Mouse (Mus musculus) midbrain, embryonic 11.5 days (tissue): ENCODE data around the gene Cfap298. TPM values are rescaled to one million over a fixed set of nuclear protein-coding genes. Genes with fewer than 3 reads are reported as not detected.
A peak's percentile ranks its signal among the peaks of the same experiment; 100 is the strongest.

Experiments used
- ATAC-seq: fragments of 200-750 bp; cut with Nextera tagmentation; 2 replicates; pipeline ENCODE4 v1.8.0; 2017; ENCODE audit warnings: moderate TSS enrichment, moderate library complexity; ENCODE audit not compliant: low FRiP score
- DNase-seq: peaks from one replicate; pipeline ENCODE4 v3.0.0; 2015; ENCODE audit warnings: low spot score; ENCODE audit errors: missing footprints
- H3K27ac ChIP-seq: fragments of 300-500 bp; sonication (generic); 2 replicates; pipeline ENCODE4 v1.5.1; 2014; ENCODE audit warnings: low read depth, low read length
- H3K27me3 ChIP-seq: fragments of 300-500 bp; sonication (generic); 2 replicates; pipeline ENCODE4 v1.6.1; 2014; ENCODE audit warnings: mild to moderate bottlenecking, low read length, moderate library complexity, mixed read lengths; ENCODE audit not compliant: control insufficient read depth, insufficient read depth
- H3K36me3 ChIP-seq: fragments of 300-500 bp; sonication (generic); 2 replicates; pipeline ENCODE4 v1.6.1; 2014; ENCODE audit warnings: mild to moderate bottlenecking, low read length, moderate library complexity, mixed read lengths; ENCODE audit not compliant: control insufficient read depth, insufficient read depth
- H3K4me1 ChIP-seq: fragments of 300-500 bp; sonication (generic); 2 replicates; pipeline ENCODE4 v1.6.1; 2014; ENCODE audit warnings: low read length; ENCODE audit not compliant: control insufficient read depth, insufficient read depth
- H3K4me2 ChIP-seq: fragments of 300-500 bp; sonication (generic); 2 replicates; pipeline ENCODE4 v1.6.1; 2014; ENCODE audit warnings: mild to moderate bottlenecking, moderate library complexity
- H3K4me3 ChIP-seq: fragments of 300-500 bp; sonication (generic); 2 replicates; pipeline ENCODE4 v1.5.1; 2014; ENCODE audit warnings: low read depth, low read length
- H3K9ac ChIP-seq: fragments of 300-500 bp; sonication (generic); 2 replicates; pipeline ENCODE4 v1.6.1; 2014; ENCODE audit warnings: low read length
- H3K9me3 ChIP-seq: fragments of 300-500 bp; sonication (generic); 2 replicates; pipeline ENCODE4 v1.6.1; 2016; ENCODE audit warnings: low read length; ENCODE audit not compliant: control insufficient read depth
- WGBS: fragments of 180-500 bp; shearing (Covaris S2); extraction: QIAGEN DNeasy Blood & Tissue Kit; methylation state at CpG from one replicate; pipeline ENCODE4 v1.1.7; 2014; 5-methylcytosine and 5-hydroxymethylcytosine counted together
- polyA plus RNA-seq: library from polyadenylated mRNA; unstranded; fragments of >200 nt; fragmentation: Nextera tagmentation; extraction: Ambion mirVana; gene quantifications from 2 replicates; pipeline ENCODE4 v1.2.1, GENCODE M21; 2014

The Cfap298 gene
- polyA plus RNA-seq, 1 experiment from 2014 or later: 50.5 TPM

DNA sequence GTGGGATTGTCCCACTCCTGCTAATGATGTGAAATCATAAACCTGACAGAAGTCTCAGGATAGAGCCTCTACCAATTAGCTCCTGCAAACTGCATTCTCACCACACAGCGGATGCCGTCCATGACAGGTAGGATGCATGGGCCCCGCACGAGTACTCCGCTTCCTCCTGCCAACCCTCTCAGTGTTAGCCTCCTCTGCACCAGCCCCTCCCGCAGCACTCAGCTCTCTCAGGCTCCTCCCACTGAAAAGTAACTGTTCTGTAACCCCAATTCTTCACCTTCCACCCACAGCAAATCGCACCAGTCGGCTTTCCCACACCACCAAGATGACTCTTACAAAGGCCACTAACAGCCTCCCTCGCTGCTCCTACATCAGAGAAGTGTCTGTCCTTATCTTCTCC, 18.2 kb upstream of the Cfap298 start:
- Histone ChIP-seq H3K9me3 (no peaks in the 10 kb centered on the region), H3K36me3 (no peaks in the 10 kb centered on the region), H3K4me1 (no peaks in the 10 kb centered on the region), H3K4me2 (no peak overlapping the region), H3K9ac (no peak overlapping the region), H3K27me3 (no peaks in the 10 kb centered on the region), H3K4me3 (no peak overlapping the region), H3K27ac (no peak overlapping the region)
- no peak for ATAC-seq
- no peak for DNase-seq
- 91% methylated on average over 9 of the region's 9 CpGs for whole genome bisulfite sequencing

- no peak for DNase-seq
- Histone ChIP-seq H3K27me3 (no peaks in the 10 kb centered on the region), H3K4me3 (no peak overlapping the region), H3K27ac (no peak overlapping the region), H3K9ac (no peak overlapping the region), H3K4me1 (no peaks in the 10 kb centered on the region), H3K4me2 (no peak overlapping the region), H3K36me3 (no peaks in the 10 kb centered on the region), H3K9me3 (no peaks in the 10 kb centered on the region)
- 62% methylated on average over 17 of the region's 17 CpGs for WGBS
- no peak for ATAC-seq
Observed at GRCm38 (mm10) chr16:90950354-90950963, 15.5 kb upstream of the Cfap298 start.

DNA sequence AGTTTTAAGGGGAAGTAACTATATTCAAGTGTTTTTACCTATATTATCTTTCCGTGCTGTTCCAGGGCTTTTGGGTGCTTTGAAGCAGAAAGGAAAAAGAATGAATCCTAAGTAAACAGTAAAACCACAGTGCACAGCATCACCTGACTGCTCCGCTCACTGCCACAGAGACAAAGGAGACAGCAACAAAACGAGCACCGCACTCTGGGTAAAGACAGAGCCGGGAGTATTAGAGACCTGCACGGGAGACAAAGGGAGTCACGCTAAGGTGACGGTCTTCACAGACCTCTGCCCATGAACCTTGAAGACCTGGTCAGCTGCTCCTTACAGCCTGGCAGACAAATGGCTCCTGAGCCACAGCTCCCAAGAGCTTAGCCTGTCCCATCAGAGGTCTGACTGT, 12.1 kb upstream of the Cfap298 start:
- H3K9me3 ChIP-seq: no peaks in the 10 kb centered on the region
- H3K27ac ChIP-seq: no peak overlapping the region
- no peaks in the 10 kb centered on the region for H3K27me3 ChIP-seq
- no peak overlapping the region for H3K9ac ChIP-seq
- no peaks in the 10 kb centered on the region for H3K4me1 ChIP-seq
- 80% methylated on average over 8 of the region's 8 CpGs for WGBS
- no peak overlapping the region for H3K4me2 ChIP-seq
- no peak for ATAC-seq
- no peaks in the 10 kb centered on the region for H3K36me3 ChIP-seq
- peak; percentile 54 for DNase-seq
- H3K4me3 ChIP-seq: no peak overlapping the region

DNA sequence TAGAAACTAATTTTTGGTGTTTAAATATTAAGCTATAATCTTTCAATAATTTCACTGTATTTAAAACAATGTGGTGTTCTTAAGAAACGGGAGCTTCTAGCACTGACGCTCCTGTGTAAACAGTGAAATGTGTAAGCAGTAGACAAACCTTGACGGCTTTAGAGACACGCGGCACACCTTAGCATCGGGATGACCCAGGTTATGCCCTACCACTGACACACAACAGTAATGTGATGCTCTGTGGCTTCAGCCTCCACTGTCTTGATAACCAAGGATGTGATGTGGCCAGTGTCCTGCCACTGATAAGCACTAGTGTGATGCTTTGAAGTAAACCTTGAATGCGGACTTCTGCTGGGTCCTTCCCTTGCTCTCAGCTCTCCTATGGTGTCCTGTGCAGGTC, 6.3 kb upstream of the Cfap298 start:
- Histone ChIP-seq H3K27me3 (no peaks in the 10 kb centered on the region), H3K9ac (no peak overlapping the region), H3K4me1 (no peaks in the 10 kb centered on the region), H3K9me3 (no peaks in the 10 kb centered on the region), H3K36me3 (no peaks in the 10 kb centered on the region), H3K27ac (no peak overlapping the region), H3K4me3 (no peak overlapping the region), H3K4me2 (no peak overlapping the region)
- ATAC-seq (no peak), DNase-seq (peak; percentile 28)
- 94% methylated on average over 7 of the region's 7 CpGs for WGBS

- WGBS: under 1% methylated on average over 38 of the region's 38 CpGs
- peak overlapping the region; percentile 89 for H3K9ac ChIP-seq
Observed at GRCm38 (mm10) chr16:90934193-90934686, 674 bp downstream of the Cfap298 start.

GRCm38 (mm10) chr16:90933534-90934176, 1.3 kb downstream of the Cfap298 start:
- Histone ChIP-seq H3K27me3 (no peaks in the 10 kb centered on the region), H3K9ac (peak overlapping the region; percentile 89), H3K36me3 (no peaks in the 10 kb centered on the region), H3K9me3 (no peaks in the 10 kb centered on the region), H3K4me2 (peak overlapping the region; percentile 80), H3K4me1 (peaks cover 6% of the 10 kb centered on the region; the same call in 1 of the 2 replicates), H3K27ac (no peak overlapping the region; the same call in 1 of the 2 replicates), H3K4me3 (peak overlapping the region; percentile 77)
- no peak for DNase-seq
- ATAC-seq: no peak
- WGBS: 33% methylated on average over 13 of the region's 13 CpGs

More at GRCm38 (mm10) chr16:90934193-90934686, 674 bp downstream of the Cfap298 start:
- no peak for DNase-seq
- Histone ChIP-seq H3K4me1 (peaks cover 6% of the 10 kb centered on the region; the same call in 1 of the 2 replicates), H3K27me3 (no peaks in the 10 kb centered on the region), H3K36me3 (no peaks in the 10 kb centered on the region), H3K4me2 (peak overlapping the region; percentile 80), H3K27ac (peak overlapping the region; percentile 77), H3K9me3 (no peaks in the 10 kb centered on the region), H3K4me3 (peak overlapping the region; percentile 77)
- ATAC-seq: peak; percentile 54

DNA sequence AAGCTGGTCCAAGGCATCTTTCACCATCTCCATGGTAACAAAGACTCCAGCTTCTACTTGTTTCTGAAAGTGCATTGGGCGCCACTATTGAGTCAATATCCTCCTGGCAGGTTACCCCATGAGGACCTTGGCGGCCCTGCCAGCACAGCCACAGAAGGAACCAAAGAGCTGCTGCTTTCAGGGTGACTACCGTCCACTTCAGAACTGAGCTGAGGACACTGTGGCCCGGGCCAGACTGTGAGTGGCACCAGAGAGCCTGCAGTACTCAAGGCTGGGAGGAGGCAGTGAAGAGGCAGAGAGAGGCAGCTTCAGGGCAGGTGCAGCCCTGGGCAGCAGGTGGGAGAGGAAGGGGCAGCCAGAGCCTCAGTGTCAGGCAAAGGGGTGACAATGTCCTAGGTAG, 7.5 kb downstream of the Cfap298 start:
- Histone ChIP-seq H3K27ac (no peak overlapping the region), H3K9me3 (no peaks in the 10 kb centered on the region), H3K27me3 (no peaks in the 10 kb centered on the region), H3K36me3 (no peaks in the 10 kb centered on the region; the same call in 1 of the 2 replicates), H3K4me2 (no peak overlapping the region), H3K9ac (no peak overlapping the region), H3K4me1 (no peaks in the 10 kb centered on the region), H3K4me3 (no peak overlapping the region)
- ATAC-seq: no peak
- no peak for DNase-seq
- 85% methylated on average over 4 of the region's 4 CpGs for WGBS

DNA sequence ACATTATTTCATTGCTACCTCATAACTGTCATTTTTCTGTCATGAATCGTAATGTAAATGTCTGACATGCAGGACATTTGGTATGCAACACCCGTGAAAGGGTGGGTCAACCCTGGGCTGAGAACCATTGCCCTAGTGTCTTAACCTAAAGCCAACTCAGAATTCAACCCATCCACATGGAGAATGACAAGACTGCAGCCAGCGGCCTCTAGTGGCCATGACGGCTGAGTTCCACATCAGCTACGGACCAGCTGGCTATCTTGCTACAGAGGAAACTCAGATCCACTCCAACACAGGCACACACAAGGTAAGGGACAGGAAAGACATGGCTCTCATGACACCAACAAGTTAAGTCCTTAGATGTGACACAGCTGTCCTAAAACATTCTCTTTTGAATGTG, 9.5 kb downstream of the Cfap298 start:
- H3K27me3 ChIP-seq: no peaks in the 10 kb centered on the region
- H3K9me3 ChIP-seq: no peaks in the 10 kb centered on the region
- H3K4me1 ChIP-seq: no peaks in the 10 kb centered on the region
- no peak overlapping the region for H3K27ac ChIP-seq
- 28% methylated on average over 5 of the region's 5 CpGs for WGBS
- DNase-seq: peak; percentile 93
- ATAC-seq: peak; percentile 72
- no peak overlapping the region for H3K4me3 ChIP-seq
- H3K36me3 ChIP-seq: no peaks in the 10 kb centered on the region; the same call in 1 of the 2 replicates
- no peak overlapping the region for H3K4me2 ChIP-seq
- no peak overlapping the region for H3K9ac ChIP-seq

DNA sequence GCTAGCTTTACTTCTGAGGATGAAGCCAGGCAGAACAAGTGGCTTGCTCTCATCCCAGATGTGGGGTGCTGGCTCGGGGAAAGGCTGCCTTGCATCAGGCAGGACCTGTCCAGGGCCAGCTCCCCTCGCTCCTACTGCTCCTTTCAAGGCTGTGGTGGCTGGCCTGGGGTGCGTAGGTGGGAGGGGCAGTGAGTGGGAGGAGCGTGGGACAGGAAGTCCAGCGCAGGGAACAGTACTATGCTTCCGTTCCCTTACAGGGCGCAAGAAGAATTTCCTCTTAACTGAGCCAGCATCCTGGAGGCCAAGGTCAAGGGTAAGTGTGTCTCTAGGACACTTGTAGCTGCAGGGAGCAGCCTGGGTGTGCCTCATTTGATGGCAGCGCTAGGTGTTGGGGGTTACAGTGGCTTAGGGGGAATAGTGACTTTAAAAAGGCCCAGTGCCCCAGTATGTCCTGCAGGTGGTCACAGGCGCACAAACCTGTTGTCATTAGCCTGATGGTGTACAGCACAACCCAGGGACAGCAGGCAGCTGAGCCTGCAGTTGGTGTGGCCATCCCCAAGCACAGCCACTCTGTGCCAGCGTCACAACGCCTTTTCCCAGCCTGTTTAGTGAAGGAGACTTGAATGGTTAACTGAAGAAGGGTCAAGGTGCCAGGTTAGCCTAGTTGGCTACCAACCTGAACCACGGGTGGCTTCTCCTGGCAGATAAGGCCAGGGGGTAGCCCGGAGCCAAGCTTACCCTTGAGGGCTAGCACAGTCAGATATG, 10.1 kb downstream of the Cfap298 start:
- no peak overlapping the region for H3K27ac ChIP-seq
- no peak overlapping the region for H3K9ac ChIP-seq
- no peaks in the 10 kb centered on the region for H3K27me3 ChIP-seq
- no peaks in the 10 kb centered on the region for H3K4me1 ChIP-seq
- no peak overlapping the region for H3K4me3 ChIP-seq
- no peaks in the 10 kb centered on the region for H3K9me3 ChIP-seq
- WGBS: 93% methylated on average over 13 of the region's 13 CpGs
- ATAC-seq (no peak; the same call in 1 of the 2 replicates), DNase-seq (no peak)
- H3K4me2 ChIP-seq: no peak overlapping the region
- no peaks in the 10 kb centered on the region; the same call in 1 of the 2 replicates for H3K36me3 ChIP-seq
